Mouse (Mus musculus): ENCODE measurements at regions not wholly inside any gene's neighbourhood (a gene's known extent, or its start where the extent isn't known, plus 50 kb on each side); places are given as distances from the start of the nearest gene placed in this dataset.
A peak's percentile ranks its signal among the peaks of the same experiment; 100 is the strongest.

GRCm38 (mm10) chr3:60758568-60758967, 244.0 kb upstream of the P2ry1 start:
- WGBS: 57% methylated on average over 2 of the region's 2 CpGs
- Histone ChIP-seq H3K4me1 (replicated peaks; ENCODE audit: control insufficient read depth, insufficient read depth, low read length) (no peaks in the 10 kb centered on the region), H3K27me3 (replicated peaks; ENCODE audit: control insufficient read depth, insufficient read depth, low read length) (no peaks in the 10 kb centered on the region), H3K4me3 (ENCODE audit: low read depth, low read length) (no peak overlapping the region), H3K9ac (ENCODE audit: low read length) (no peak overlapping the region), H3K9me3 (ENCODE audit: control insufficient read depth, low read length) (no peaks in the 10 kb centered on the region), H3K36me3 (ENCODE audit: control insufficient read depth, insufficient read depth, low read length) (no peaks in the 10 kb centered on the region), H3K4me2 (ENCODE audit: low read length) (no peak overlapping the region), H3K27ac (ENCODE audit: low read depth) (no peak overlapping the region)
- no peak for DNase-seq (ENCODE audit: low spot score)
- no peak for ATAC-seq (replicated peaks; ENCODE audit: low FRiP score, low TSS enrichment, low read depth)

GRCm38 (mm10) chr3:60759046-60759445, 243.5 kb upstream of the P2ry1 start:
- DNase-seq (ENCODE audit: low spot score): no peak
- Histone ChIP-seq H3K9me3 (ENCODE audit: control insufficient read depth, low read length) (no peaks in the 10 kb centered on the region), H3K27ac (ENCODE audit: low read depth) (no peak overlapping the region), H3K4me1 (replicated peaks; ENCODE audit: control insufficient read depth, insufficient read depth, low read length) (no peaks in the 10 kb centered on the region; the same call in 1 of the 2 replicates), H3K27me3 (replicated peaks; ENCODE audit: control insufficient read depth, insufficient read depth, low read length) (no peaks in the 10 kb centered on the region), H3K4me3 (ENCODE audit: low read depth, low read length) (no peak overlapping the region), H3K4me2 (ENCODE audit: low read length) (no peak overlapping the region), H3K9ac (ENCODE audit: low read length) (no peak overlapping the region), H3K36me3 (ENCODE audit: control insufficient read depth, insufficient read depth, low read length) (no peaks in the 10 kb centered on the region)
- no peak for ATAC-seq (replicated peaks; ENCODE audit: low FRiP score, low TSS enrichment, low read depth)

- ATAC-seq (replicated peaks; ENCODE audit: low FRiP score, low TSS enrichment, low read depth): no peak
Measured at GRCm38 (mm10) chr3:60762874-60763273, 239.7 kb upstream of the P2ry1 start.

GRCm38 (mm10) chr3:60765079-60765478, 237.5 kb upstream of the P2ry1 start:
- Histone ChIP-seq H3K9ac (ENCODE audit: low read length) (no peak overlapping the region), H3K9me3 (ENCODE audit: control insufficient read depth, low read length) (no peaks in the 10 kb centered on the region), H3K27me3 (replicated peaks; ENCODE audit: control insufficient read depth, insufficient read depth, low read length) (no peaks in the 10 kb centered on the region), H3K4me2 (ENCODE audit: low read length) (no peak overlapping the region), H3K4me3 (ENCODE audit: low read depth, low read length) (no peak overlapping the region), H3K36me3 (ENCODE audit: control insufficient read depth, insufficient read depth, low read length) (no peaks in the 10 kb centered on the region), H3K4me1 (replicated peaks; ENCODE audit: control insufficient read depth, insufficient read depth, low read length) (no peaks in the 10 kb centered on the region; the same call in 1 of the 2 replicates), H3K27ac (ENCODE audit: low read depth) (no peak overlapping the region)
- DNase-seq (ENCODE audit: low spot score) (no peak), ATAC-seq (replicated peaks; ENCODE audit: low FRiP score, low TSS enrichment, low read depth) (no peak)
- 56% methylated on average over 4 of the region's 4 CpGs for WGBS

More at GRCm38 (mm10) chr3:60762874-60763273, 239.7 kb upstream of the P2ry1 start:
- Histone ChIP-seq H3K4me3 (ENCODE audit: low read depth, low read length) (no peak overlapping the region), H3K9ac (ENCODE audit: low read length) (no peak overlapping the region), H3K27me3 (replicated peaks; ENCODE audit: control insufficient read depth, insufficient read depth, low read length) (no peaks in the 10 kb centered on the region), H3K4me1 (replicated peaks; ENCODE audit: control insufficient read depth, insufficient read depth, low read length) (no peaks in the 10 kb centered on the region; the same call in 1 of the 2 replicates), H3K4me2 (ENCODE audit: low read length) (no peak overlapping the region), H3K9me3 (ENCODE audit: control insufficient read depth, low read length) (no peaks in the 10 kb centered on the region), H3K27ac (ENCODE audit: low read depth) (no peak overlapping the region), H3K36me3 (ENCODE audit: control insufficient read depth, insufficient read depth, low read length) (no peaks in the 10 kb centered on the region)
- no peak for DNase-seq (ENCODE audit: low spot score)
- 68% methylated on average over 4 of the region's 4 CpGs for WGBS

- Histone ChIP-seq H3K4me3 (ENCODE audit: low read depth, low read length) (no peak overlapping the region), H3K4me2 (ENCODE audit: low read length) (no peak overlapping the region), H3K9ac (ENCODE audit: low read length) (no peak overlapping the region), H3K36me3 (ENCODE audit: control insufficient read depth, insufficient read depth, low read length) (no peaks in the 10 kb centered on the region), H3K27ac (ENCODE audit: low read depth) (no peak overlapping the region), H3K4me1 (replicated peaks; ENCODE audit: control insufficient read depth, insufficient read depth, low read length) (peaks cover 4% of the 10 kb centered on the region; the same call in 1 of the 2 replicates), H3K27me3 (replicated peaks; ENCODE audit: control insufficient read depth, insufficient read depth, low read length) (no peaks in the 10 kb centered on the region), H3K9me3 (ENCODE audit: control insufficient read depth, low read length) (no peaks in the 10 kb centered on the region)
- no peak for DNase-seq (ENCODE audit: low spot score)
- no peak for ATAC-seq (replicated peaks; ENCODE audit: low FRiP score, low TSS enrichment, low read depth)
Measured at GRCm38 (mm10) chr3:60768996-60769395, 233.6 kb upstream of the P2ry1 start.

GRCm38 (mm10) chr3:60771866-60772265, 230.7 kb upstream of the P2ry1 start:
- Histone ChIP-seq H3K27me3 (replicated peaks; ENCODE audit: control insufficient read depth, insufficient read depth, low read length) (no peaks in the 10 kb centered on the region), H3K27ac (ENCODE audit: low read depth) (no peak overlapping the region), H3K4me2 (ENCODE audit: low read length) (no peak overlapping the region), H3K9me3 (ENCODE audit: control insufficient read depth, low read length) (no peaks in the 10 kb centered on the region), H3K36me3 (ENCODE audit: control insufficient read depth, insufficient read depth, low read length) (no peaks in the 10 kb centered on the region), H3K4me1 (replicated peaks; ENCODE audit: control insufficient read depth, insufficient read depth, low read length) (peaks cover 4% of the 10 kb centered on the region; the same call in 1 of the 2 replicates), H3K4me3 (ENCODE audit: low read depth, low read length) (no peak overlapping the region), H3K9ac (ENCODE audit: low read length) (no peak overlapping the region)
- DNase-seq (ENCODE audit: low spot score): no peak
- 61% methylated on average over 4 of the region's 4 CpGs for WGBS
- ATAC-seq (replicated peaks; ENCODE audit: low FRiP score, low TSS enrichment, low read depth): no peak

GRCm38 (mm10) chr3:60773383-60773782, 229.2 kb upstream of the P2ry1 start:
- no peak overlapping the region; the same call in 1 of the 2 replicates for H3K27ac ChIP-seq (ENCODE audit: low read depth)
- H3K9ac ChIP-seq (ENCODE audit: low read length): no peak overlapping the region
- peak; percentile 70; the same call in 1 of the 2 replicates for ATAC-seq (replicated peaks; ENCODE audit: low FRiP score, low TSS enrichment, low read depth)
- H3K9me3 ChIP-seq (ENCODE audit: control insufficient read depth, low read length): no peaks in the 10 kb centered on the region
- DNase-seq (ENCODE audit: low spot score): peak; percentile 65
- H3K4me1 ChIP-seq (replicated peaks; ENCODE audit: control insufficient read depth, insufficient read depth, low read length): peaks cover 4% of the 10 kb centered on the region; the same call in 1 of the 2 replicates
- no peak overlapping the region for H3K4me2 ChIP-seq (ENCODE audit: low read length)
- 29% methylated on average over 3 of the region's 3 CpGs for WGBS
- H3K27me3 ChIP-seq (replicated peaks; ENCODE audit: control insufficient read depth, insufficient read depth, low read length): no peaks in the 10 kb centered on the region
- H3K4me3 ChIP-seq (ENCODE audit: low read depth, low read length): no peak overlapping the region
- no peaks in the 10 kb centered on the region for H3K36me3 ChIP-seq (ENCODE audit: control insufficient read depth, insufficient read depth, low read length)

- Histone ChIP-seq H3K9me3 (ENCODE audit: control insufficient read depth, low read length) (no peaks in the 10 kb centered on the region), H3K4me3 (ENCODE audit: low read depth, low read length) (no peak overlapping the region), H3K4me2 (ENCODE audit: low read length) (no peak overlapping the region), H3K36me3 (ENCODE audit: control insufficient read depth, insufficient read depth, low read length) (no peaks in the 10 kb centered on the region), H3K4me1 (replicated peaks; ENCODE audit: control insufficient read depth, insufficient read depth, low read length) (no peaks in the 10 kb centered on the region; the same call in 1 of the 2 replicates), H3K9ac (ENCODE audit: low read length) (no peak overlapping the region), H3K27me3 (replicated peaks; ENCODE audit: control insufficient read depth, insufficient read depth, low read length) (no peaks in the 10 kb centered on the region), H3K27ac (ENCODE audit: low read depth) (no peak overlapping the region)
- WGBS: 43% methylated on average over 9 of the region's 9 CpGs
- ATAC-seq (replicated peaks; ENCODE audit: low FRiP score, low TSS enrichment, low read depth) (0 out of 2 replicates have a peak, but pooled peaks have one; percentile 23), DNase-seq (ENCODE audit: low spot score) (no peak)
Measured at GRCm38 (mm10) chr3:60785137-60785875, 217.3 kb upstream of the P2ry1 start.

- no peak for ATAC-seq (replicated peaks; ENCODE audit: low FRiP score, low TSS enrichment, low read depth)
- Histone ChIP-seq H3K36me3 (ENCODE audit: control insufficient read depth, insufficient read depth, low read length) (no peaks in the 10 kb centered on the region), H3K4me2 (ENCODE audit: low read length) (no peak overlapping the region), H3K9ac (ENCODE audit: low read length) (no peak overlapping the region), H3K27me3 (replicated peaks; ENCODE audit: control insufficient read depth, insufficient read depth, low read length) (no peaks in the 10 kb centered on the region), H3K4me3 (ENCODE audit: low read depth, low read length) (no peak overlapping the region), H3K27ac (ENCODE audit: low read depth) (no peak overlapping the region), H3K9me3 (ENCODE audit: control insufficient read depth, low read length) (no peaks in the 10 kb centered on the region), H3K4me1 (replicated peaks; ENCODE audit: control insufficient read depth, insufficient read depth, low read length) (no peaks in the 10 kb centered on the region; the same call in 1 of the 2 replicates)
- WGBS: 76% methylated on average over 8 of the region's 8 CpGs
- DNase-seq (ENCODE audit: low spot score): no peak
Measured at GRCm38 (mm10) chr3:60787989-60788388, 214.6 kb upstream of the P2ry1 start.
